Mouse (Mus musculus): Measurements from ENCODE around the gene Dnm1. TPM values are rescaled to one million over a fixed set of nuclear protein-coding genes. Genes with fewer than 3 reads are reported as not detected.
"Not testable (repeated sequence)": the region's sequence is repeated elsewhere in the genome, so short reads cannot be mapped to it uniquely, and the experiment has no call there.

The Dnm1 gene
- polyA plus RNA-seq, 1 experiment = 44.0 TPM

GRCm38 (mm10) chr2:32307941-32308760 is 45.0 kb downstream of the Dnm1 start:
- Histone ChIP-seq H3K4me3 (replicated peaks; ENCODE audit: extremely low read depth, low read depth, low read length) (no peak overlapping the region), H3K4me1 (ENCODE audit: control insufficient read depth, insufficient read depth, low read length) (peaks cover 5% of the 10 kb centered on the region; the same call in 1 of the 2 replicates)
- WGBS = 57% methylated on average over 8 of the region's 8 CpGs
- TF ChIP-seq CTCF (IDR thresholded peaks at IDR 0.05; ENCODE audit: insufficient read depth, low read length) = peak; percentile 72
- TF ChIP-seq POLR2A (IDR thresholded peaks at IDR 0.05; ENCODE audit: borderline replicate concordance, extremely low read depth, low read depth, low read length) = no peak
- no peak for DNase-seq

- Histone ChIP-seq H3K4me1 (ENCODE audit: control insufficient read depth, insufficient read depth, low read length) (peaks cover 5% of the 10 kb centered on the region; the same call in 1 of the 2 replicates), H3K4me3 (replicated peaks; ENCODE audit: extremely low read depth, low read depth, low read length) (no peak overlapping the region)
- TF ChIP-seq CTCF (IDR thresholded peaks at IDR 0.05; ENCODE audit: insufficient read depth, low read length) (no peak), POLR2A (IDR thresholded peaks at IDR 0.05; ENCODE audit: borderline replicate concordance, extremely low read depth, low read depth, low read length) (no peak)
- 87% methylated on average over 6 of the region's 6 CpGs for WGBS
- DNase-seq = no peak
Observed at GRCm38 (mm10) chr2:32307247-32307798, 45.8 kb downstream of the Dnm1 start.

GRCm38 (mm10) chr2:32306176-32306575 is 47.0 kb downstream of the Dnm1 start:
- Histone ChIP-seq H3K4me3 (replicated peaks; ENCODE audit: extremely low read depth, low read depth, low read length) (no peak overlapping the region), H3K4me1 (ENCODE audit: control insufficient read depth, insufficient read depth, low read length) (no peaks in the 10 kb centered on the region)
- 92% methylated on average over 9 of the region's 9 CpGs for WGBS
- no peak for DNase-seq
- no peak for TF ChIP-seq CTCF (IDR thresholded peaks at IDR 0.05; ENCODE audit: insufficient read depth, low read length)
- TF ChIP-seq POLR2A (IDR thresholded peaks at IDR 0.05; ENCODE audit: borderline replicate concordance, extremely low read depth, low read depth, low read length) = no peak

GRCm38 (mm10) chr2:32305668-32306067 is 47.5 kb downstream of the Dnm1 start:
- no peak for TF ChIP-seq POLR2A (IDR thresholded peaks at IDR 0.05; ENCODE audit: borderline replicate concordance, extremely low read depth, low read depth, low read length)
- TF ChIP-seq CTCF (IDR thresholded peaks at IDR 0.05; ENCODE audit: insufficient read depth, low read length) = no peak
- H3K4me3 ChIP-seq (replicated peaks; ENCODE audit: extremely low read depth, low read depth, low read length) = no peak overlapping the region
- no peaks in the 10 kb centered on the region for H3K4me1 ChIP-seq (ENCODE audit: control insufficient read depth, insufficient read depth, low read length)
- WGBS = 90% methylated on average over 5 of the region's 5 CpGs
- DNase-seq = no peak

- DNase-seq = no peak
- TF ChIP-seq CTCF (IDR thresholded peaks at IDR 0.05; ENCODE audit: insufficient read depth, low read length) (peak; percentile 78), POLR2A (IDR thresholded peaks at IDR 0.05; ENCODE audit: borderline replicate concordance, extremely low read depth, low read depth, low read length) (no peak)
- H3K4me3 ChIP-seq (replicated peaks; ENCODE audit: extremely low read depth, low read depth, low read length) = no peak overlapping the region
- H3K4me1 ChIP-seq (ENCODE audit: control insufficient read depth, insufficient read depth, low read length) = no peaks in the 10 kb centered on the region
- 64% methylated on average over 8 of the region's 8 CpGs for WGBS
Observed at GRCm38 (mm10) chr2:32304145-32304832, 48.8 kb downstream of the Dnm1 start.

- no peak for DNase-seq
- 0 out of 2 replicates have a peak, but pooled peaks have one; percentile 20 for TF ChIP-seq CTCF (IDR thresholded peaks at IDR 0.05; ENCODE audit: insufficient read depth, low read length)
- TF ChIP-seq POLR2A (IDR thresholded peaks at IDR 0.05; ENCODE audit: borderline replicate concordance, extremely low read depth, low read depth, low read length) = no peak
- WGBS = 84% methylated on average over 10 of the region's 10 CpGs
- H3K4me3 ChIP-seq (replicated peaks; ENCODE audit: extremely low read depth, low read depth, low read length) = no peak overlapping the region
- no peaks in the 10 kb centered on the region for H3K4me1 ChIP-seq (ENCODE audit: control insufficient read depth, insufficient read depth, low read length)
Observed at GRCm38 (mm10) chr2:32302952-32303351, 50.2 kb downstream of the Dnm1 start.

- no peaks in the 10 kb centered on the region; the same call in none of the 2 replicates for H3K4me1 ChIP-seq (ENCODE audit: control insufficient read depth, insufficient read depth, low read length)
- WGBS = 82% methylated on average over 4 of the region's 4 CpGs
Observed at GRCm38 (mm10) chr2:32299469-32299868, 53.7 kb downstream of the Dnm1 start.

GRCm38 (mm10) chr2:32295842-32296241 is 57.3 kb downstream of the Dnm1 start:
- not testable (repeated sequence) for H3K4me1 ChIP-seq (ENCODE audit: control insufficient read depth, insufficient read depth, low read length); H3K4me3 ChIP-seq (replicated peaks; ENCODE audit: extremely low read depth, low read depth, low read length); DNase-seq
- 51% methylated on average over 2 of the region's 2 CpGs for WGBS

More at GRCm38 (mm10) chr2:32299469-32299868, 53.7 kb downstream of the Dnm1 start:
- TF ChIP-seq CTCF (IDR thresholded peaks at IDR 0.05; ENCODE audit: insufficient read depth, low read length) (no peak), POLR2A (IDR thresholded peaks at IDR 0.05; ENCODE audit: borderline replicate concordance, extremely low read depth, low read depth, low read length) (no peak)
- H3K4me3 ChIP-seq (replicated peaks; ENCODE audit: extremely low read depth, low read depth, low read length) = no peak overlapping the region
- no peak for DNase-seq

GRCm38 (mm10) chr2:32295285-32295684 is 57.9 kb downstream of the Dnm1 start:
- TF ChIP-seq POLR2A (IDR thresholded peaks at IDR 0.05; ENCODE audit: borderline replicate concordance, extremely low read depth, low read depth, low read length) (no peak), CTCF (IDR thresholded peaks at IDR 0.05; ENCODE audit: insufficient read depth, low read length) (no peak)
- H3K4me3 ChIP-seq (replicated peaks; ENCODE audit: extremely low read depth, low read depth, low read length) = no peak overlapping the region
- WGBS = 68% methylated on average over 3 of the region's 3 CpGs
- H3K4me1 ChIP-seq (ENCODE audit: control insufficient read depth, insufficient read depth, low read length) = peaks cover 3% of the 10 kb centered on the region
- no peak for DNase-seq

Data from lung, adult 2 months (tissue).